Mouse (Mus musculus) neural tube, embryonic 12.5 days (tissue): ENCODE data around the gene Cenpc1. TPM values are rescaled to one million over a fixed set of nuclear protein-coding genes. Genes with fewer than 3 reads are reported as not detected.

Experiments
- ATAC-seq: fragments of 200-750 bp; cut with Nextera tagmentation; 2 replicates; pipeline ENCODE4 v1.8.0; 2017; ENCODE audit warnings: low read depth, mild to moderate bottlenecking, moderate TSS enrichment, moderate library complexity; ENCODE audit not compliant: low FRiP score
- H3K27ac ChIP-seq: fragments of 300-500 bp; sonication (generic); 2 replicates; pipeline ENCODE4 v1.5.1; 2016
- H3K27me3 ChIP-seq: fragments of 300-500 bp; sonication (generic); replicated peaks from 2 replicates; pipeline ENCODE4 v1.6.1; 2016; ENCODE audit warnings: mild to moderate bottlenecking
- H3K36me3 ChIP-seq: fragments of 300-500 bp; sonication (generic); 2 replicates; pipeline ENCODE4 v1.6.1; 2016; ENCODE audit warnings: mild to moderate bottlenecking
- H3K4me1 ChIP-seq: fragments of 300-500 bp; sonication (generic); 2 replicates; pipeline ENCODE4 v1.6.1; 2016
- H3K4me2 ChIP-seq: fragments of 300-500 bp; sonication (generic); replicated peaks from 2 replicates; pipeline ENCODE4 v1.6.1; 2016; ENCODE audit warnings: mild to moderate bottlenecking
- H3K4me3 ChIP-seq: fragments of 300-500 bp; sonication (generic); 2 replicates; pipeline ENCODE4 v1.5.1; 2016
- H3K9ac ChIP-seq: fragments of 300-500 bp; sonication (generic); 2 replicates; pipeline ENCODE4 v1.6.1; 2016; ENCODE audit warnings: mild to moderate bottlenecking
- H3K9me3 ChIP-seq: fragments of 300-500 bp; sonication (generic); 2 replicates; pipeline ENCODE4 v1.6.1; 2016; ENCODE audit warnings: mild to moderate bottlenecking
- WGBS: fragments of 180-500 bp; shearing (Covaris S2); methylation state at CpG from one replicate; pipeline ENCODE4 v1.1.7; 2016; 5-methylcytosine and 5-hydroxymethylcytosine counted together
- polyA plus RNA-seq: library from polyadenylated mRNA; unstranded; fragments of >200 nt; fragmentation: Nextera tagmentation; extraction: Ambion mirVana; gene quantifications from 2 replicates; pipeline ENCODE4 v1.2.1, GENCODE M21; 2016

Gene Cenpc1
- 41.2 and 43.6 TPM in 2 replicates for polyA plus RNA-seq

GRCm38 (mm10) chr5:86065101-86065875, at the start of gene Cenpc1:
Gene Cenpc1 (minus strand): TSS chr5:86065583.
- H3K4me1 ChIP-seq: peaks cover 8% of the 10 kb centered on the region
- peak within 1 kb of the TSS; percentile 60 for H3K4me3 ChIP-seq
- no peaks in the 10 kb centered on the region for H3K9me3 ChIP-seq
- under 1% methylated on average over 60 of the region's 60 CpGs for WGBS
- H3K4me2 ChIP-seq: peak within 1 kb of the TSS; percentile 64
- H3K27ac ChIP-seq: peak within 1 kb of the TSS; percentile 72
- peak within 1 kb of the TSS; percentile 71 for H3K9ac ChIP-seq
- H3K27me3 ChIP-seq: no peaks in the 10 kb centered on the region
- H3K36me3 ChIP-seq: no peaks in the 10 kb centered on the region
- peak; percentile 95 for ATAC-seq

GRCm38 (mm10) chr5:86113997-86114396, 48.6 kb upstream of the Cenpc1 start:
- no peak overlapping the region for H3K9ac ChIP-seq
- no peak overlapping the region for H3K27ac ChIP-seq
- no peak overlapping the region for H3K4me3 ChIP-seq
- peaks cover 12% of the 10 kb centered on the region; the same call in 1 of the 2 replicates for H3K36me3 ChIP-seq
- 70% methylated on average over 1 of the region's 1 CpGs for WGBS
- H3K4me1 ChIP-seq: no peaks in the 10 kb centered on the region
- no peak overlapping the region for H3K4me2 ChIP-seq
- H3K27me3 ChIP-seq: no peaks in the 10 kb centered on the region
- no peaks in the 10 kb centered on the region for H3K9me3 ChIP-seq
- ATAC-seq: no peak

- Histone ChIP-seq H3K4me2 (no peak overlapping the region), H3K27ac (no peak overlapping the region), H3K27me3 (no peaks in the 10 kb centered on the region), H3K9me3 (no peaks in the 10 kb centered on the region), H3K9ac (no peak overlapping the region), H3K4me1 (no peaks in the 10 kb centered on the region), H3K4me3 (no peak overlapping the region), H3K36me3 (peaks cover 7% of the 10 kb centered on the region; the same call in 1 of the 2 replicates)
- WGBS: 94% methylated on average over 2 of the region's 2 CpGs
- ATAC-seq: no peak
Measured at GRCm38 (mm10) chr5:86113037-86113436, 47.7 kb upstream of the Cenpc1 start.

GRCm38 (mm10) chr5:86111074-86111473, 45.7 kb upstream of the Cenpc1 start:
- Histone ChIP-seq H3K4me3 (no peak overlapping the region), H3K27me3 (no peaks in the 10 kb centered on the region), H3K36me3 (peaks cover 8% of the 10 kb centered on the region; the same call in 1 of the 2 replicates), H3K9ac (no peak overlapping the region), H3K4me1 (no peaks in the 10 kb centered on the region), H3K9me3 (no peaks in the 10 kb centered on the region), H3K4me2 (no peak overlapping the region), H3K27ac (no peak overlapping the region)
- WGBS: 94% methylated on average over 1 of the region's 1 CpGs
- no peak for ATAC-seq

GRCm38 (mm10) chr5:86106610-86107009, 41.2 kb upstream of the Cenpc1 start:
- Histone ChIP-seq H3K27ac (no peak overlapping the region), H3K36me3 (peaks cover 6% of the 10 kb centered on the region; the same call in 1 of the 2 replicates), H3K9ac (no peak overlapping the region), H3K4me1 (no peaks in the 10 kb centered on the region), H3K4me2 (no peak overlapping the region), H3K4me3 (no peak overlapping the region), H3K27me3 (no peaks in the 10 kb centered on the region), H3K9me3 (no peaks in the 10 kb centered on the region)
- no peak for ATAC-seq
- WGBS: 77% methylated on average over 2 of the region's 2 CpGs

GRCm38 (mm10) chr5:86102176-86102575, 36.8 kb upstream of the Cenpc1 start:
- ATAC-seq: no peak
- Histone ChIP-seq H3K4me1 (no peaks in the 10 kb centered on the region), H3K27me3 (no peaks in the 10 kb centered on the region), H3K4me3 (no peak overlapping the region), H3K4me2 (no peak overlapping the region), H3K36me3 (no peaks in the 10 kb centered on the region), H3K27ac (no peak overlapping the region), H3K9me3 (no peaks in the 10 kb centered on the region), H3K9ac (no peak overlapping the region)
- WGBS: 92% methylated on average over 2 of the region's 2 CpGs

- no peak overlapping the region for H3K4me3 ChIP-seq
- no peak overlapping the region for H3K4me2 ChIP-seq
- H3K9me3 ChIP-seq: no peaks in the 10 kb centered on the region
- no peaks in the 10 kb centered on the region for H3K4me1 ChIP-seq
- H3K9ac ChIP-seq: no peak overlapping the region
- H3K27ac ChIP-seq: no peak overlapping the region
- H3K27me3 ChIP-seq: no peaks in the 10 kb centered on the region
- WGBS: 86% methylated on average over 3 of the region's 3 CpGs
- no peak for ATAC-seq
- H3K36me3 ChIP-seq: no peaks in the 10 kb centered on the region
Measured at GRCm38 (mm10) chr5:86100621-86101020, 35.2 kb upstream of the Cenpc1 start.

- no peaks in the 10 kb centered on the region for H3K36me3 ChIP-seq
- H3K4me1 ChIP-seq: no peaks in the 10 kb centered on the region
- ATAC-seq: no peak
- no peak overlapping the region for H3K27ac ChIP-seq
- no peaks in the 10 kb centered on the region for H3K9me3 ChIP-seq
- no peak overlapping the region for H3K4me2 ChIP-seq
- no peak overlapping the region for H3K9ac ChIP-seq
- 87% methylated on average over 3 of the region's 3 CpGs for WGBS
- H3K27me3 ChIP-seq: no peaks in the 10 kb centered on the region
- H3K4me3 ChIP-seq: no peak overlapping the region
Measured at GRCm38 (mm10) chr5:86098988-86099387, 33.6 kb upstream of the Cenpc1 start.

- Histone ChIP-seq H3K4me3 (no peak overlapping the region), H3K27ac (no peak overlapping the region), H3K9ac (no peak overlapping the region), H3K36me3 (no peaks in the 10 kb centered on the region), H3K4me2 (no peak overlapping the region), H3K9me3 (no peaks in the 10 kb centered on the region), H3K27me3 (no peaks in the 10 kb centered on the region), H3K4me1 (no peaks in the 10 kb centered on the region)
- ATAC-seq: no peak
- WGBS: 92% methylated on average over 9 of the region's 9 CpGs
Measured at GRCm38 (mm10) chr5:86094754-86095153, 29.4 kb upstream of the Cenpc1 start.

- no peak overlapping the region for H3K27ac ChIP-seq
- no peaks in the 10 kb centered on the region for H3K27me3 ChIP-seq
- WGBS: 89% methylated on average over 6 of the region's 6 CpGs
- H3K4me3 ChIP-seq: no peak overlapping the region
- H3K9ac ChIP-seq: no peak overlapping the region
- no peak overlapping the region for H3K4me2 ChIP-seq
- ATAC-seq: no peak
- H3K4me1 ChIP-seq: no peaks in the 10 kb centered on the region
- H3K36me3 ChIP-seq: no peaks in the 10 kb centered on the region
- no peaks in the 10 kb centered on the region for H3K9me3 ChIP-seq
Measured at GRCm38 (mm10) chr5:86086751-86087150, 21.4 kb upstream of the Cenpc1 start.

- no peak overlapping the region for H3K4me2 ChIP-seq
- WGBS: 87% methylated on average over 7 of the region's 7 CpGs
- no peaks in the 10 kb centered on the region for H3K9me3 ChIP-seq
- ATAC-seq: no peak
- no peaks in the 10 kb centered on the region for H3K4me1 ChIP-seq
- H3K27me3 ChIP-seq: no peaks in the 10 kb centered on the region
- H3K27ac ChIP-seq: no peak overlapping the region
- H3K36me3 ChIP-seq: no peaks in the 10 kb centered on the region
- no peak overlapping the region for H3K4me3 ChIP-seq
- H3K9ac ChIP-seq: no peak overlapping the region
Measured at GRCm38 (mm10) chr5:86084979-86085378, 19.6 kb upstream of the Cenpc1 start.

GRCm38 (mm10) chr5:86083987-86084386, 18.6 kb upstream of the Cenpc1 start:
- ATAC-seq: no peak
- Histone ChIP-seq H3K9ac (no peak overlapping the region), H3K36me3 (no peaks in the 10 kb centered on the region), H3K27me3 (no peaks in the 10 kb centered on the region), H3K27ac (no peak overlapping the region), H3K4me2 (no peak overlapping the region), H3K4me1 (no peaks in the 10 kb centered on the region), H3K9me3 (no peaks in the 10 kb centered on the region), H3K4me3 (no peak overlapping the region)
- 86% methylated on average over 6 of the region's 6 CpGs for WGBS
